Mouse (Mus musculus): Measurements from ENCODE around the gene Pik3ap1. TPM values are rescaled to one million over a fixed set of nuclear protein-coding genes. Genes with fewer than 3 reads are reported as not detected.
"Not testable (repeated sequence)": the region's sequence is repeated elsewhere in the genome, so short reads cannot be mapped to it uniquely, and the experiment has no call there.

The Pik3ap1 gene
- not detected in 2 replicates for polyA plus RNA-seq (2012; ENCODE audit: insufficient read depth, insufficient read length, low replicate concordance, missing spikeins)

GRCm38 (mm10) chr19:41384922-41385508, at the start of gene Pik3ap1:
Gene Pik3ap1 (minus strand): TSS chr19:41385102.
- TF ChIP-seq POLR2A (IDR thresholded peaks at IDR 0.05; ENCODE audit: insufficient read depth, low read depth, low read length) (no peak), CTCF (IDR thresholded peaks at IDR 0.05; ENCODE audit: insufficient read depth, low read depth, low read length) (no peak)
- Histone ChIP-seq H3K27ac (ENCODE audit: insufficient read depth, low read depth, low read length) (no peak within 1 kb of the TSS), H3K4me1 (ENCODE audit: control insufficient read depth, insufficient read depth, low read length) (peaks cover 6% of the 10 kb centered on the region), H3K4me3 (ENCODE audit: insufficient read depth, low read depth, low read length) (peak within 1 kb of the TSS; percentile 39)
- 1% methylated on average over 41 of the region's 41 CpGs for WGBS

GRCm38 (mm10) chr19:41431512-41432164, 46.7 kb upstream of the Pik3ap1 start:
- H3K4me3 ChIP-seq (ENCODE audit: insufficient read depth, low read depth, low read length); H3K4me1 ChIP-seq (ENCODE audit: control insufficient read depth, insufficient read depth, low read length); H3K27ac ChIP-seq (ENCODE audit: insufficient read depth, low read depth, low read length): not testable (repeated sequence)
- no CpG with 5 or more reads among the region's 6 CpGs for WGBS

- not testable (repeated sequence) for H3K27ac ChIP-seq (ENCODE audit: insufficient read depth, low read depth, low read length); H3K4me3 ChIP-seq (ENCODE audit: insufficient read depth, low read depth, low read length); H3K4me1 ChIP-seq (ENCODE audit: control insufficient read depth, insufficient read depth, low read length)
- WGBS = no CpG with 5 or more reads among the region's 8 CpGs
Observed at GRCm38 (mm10) chr19:41425927-41426772, 41.2 kb upstream of the Pik3ap1 start.

- Histone ChIP-seq H3K27ac (ENCODE audit: insufficient read depth, low read depth, low read length) (no peak overlapping the region), H3K4me1 (ENCODE audit: control insufficient read depth, insufficient read depth, low read length) (no peaks in the 10 kb centered on the region), H3K4me3 (ENCODE audit: insufficient read depth, low read depth, low read length) (no peak overlapping the region)
- no peak for TF ChIP-seq POLR2A (IDR thresholded peaks at IDR 0.05; ENCODE audit: insufficient read depth, low read depth, low read length)
- TF ChIP-seq CTCF (IDR thresholded peaks at IDR 0.05; ENCODE audit: insufficient read depth, low read depth, low read length) = no peak
- WGBS = 59% methylated on average over 2 of the region's 2 CpGs
Observed at GRCm38 (mm10) chr19:41421264-41421663, 36.4 kb upstream of the Pik3ap1 start.

GRCm38 (mm10) chr19:41418786-41419185, 33.9 kb upstream of the Pik3ap1 start:
- 83% methylated on average over 2 of the region's 2 CpGs for WGBS
- Histone ChIP-seq H3K4me3 (ENCODE audit: insufficient read depth, low read depth, low read length) (no peak overlapping the region), H3K4me1 (ENCODE audit: control insufficient read depth, insufficient read depth, low read length) (no peaks in the 10 kb centered on the region), H3K27ac (ENCODE audit: insufficient read depth, low read depth, low read length) (no peak overlapping the region)
- TF ChIP-seq POLR2A (IDR thresholded peaks at IDR 0.05; ENCODE audit: insufficient read depth, low read depth, low read length) (no peak), CTCF (IDR thresholded peaks at IDR 0.05; ENCODE audit: insufficient read depth, low read depth, low read length) (no peak)

GRCm38 (mm10) chr19:41417995-41418394, 33.1 kb upstream of the Pik3ap1 start:
- no peak for TF ChIP-seq POLR2A (IDR thresholded peaks at IDR 0.05; ENCODE audit: insufficient read depth, low read depth, low read length)
- TF ChIP-seq CTCF (IDR thresholded peaks at IDR 0.05; ENCODE audit: insufficient read depth, low read depth, low read length) = no peak
- 43% methylated on average over 5 of the region's 5 CpGs for WGBS
- Histone ChIP-seq H3K4me3 (ENCODE audit: insufficient read depth, low read depth, low read length) (no peak overlapping the region), H3K27ac (ENCODE audit: insufficient read depth, low read depth, low read length) (no peak overlapping the region), H3K4me1 (ENCODE audit: control insufficient read depth, insufficient read depth, low read length) (no peaks in the 10 kb centered on the region)

- 41% methylated on average over 9 of the region's 10 CpGs for WGBS
- Histone ChIP-seq H3K27ac (ENCODE audit: insufficient read depth, low read depth, low read length) (no peak overlapping the region), H3K4me3 (ENCODE audit: insufficient read depth, low read depth, low read length) (no peak overlapping the region), H3K4me1 (ENCODE audit: control insufficient read depth, insufficient read depth, low read length) (no peaks in the 10 kb centered on the region)
- no peak for TF ChIP-seq CTCF (IDR thresholded peaks at IDR 0.05; ENCODE audit: insufficient read depth, low read depth, low read length)
- TF ChIP-seq POLR2A (IDR thresholded peaks at IDR 0.05; ENCODE audit: insufficient read depth, low read depth, low read length) = no peak
Observed at GRCm38 (mm10) chr19:41416201-41416600, 31.3 kb upstream of the Pik3ap1 start.

GRCm38 (mm10) chr19:41402603-41403002, 17.7 kb upstream of the Pik3ap1 start:
- Histone ChIP-seq H3K4me3 (ENCODE audit: insufficient read depth, low read depth, low read length) (no peak overlapping the region), H3K4me1 (ENCODE audit: control insufficient read depth, insufficient read depth, low read length) (no peaks in the 10 kb centered on the region), H3K27ac (ENCODE audit: insufficient read depth, low read depth, low read length) (no peak overlapping the region)
- WGBS = 87% methylated on average over 8 of the region's 8 CpGs
- TF ChIP-seq CTCF (IDR thresholded peaks at IDR 0.05; ENCODE audit: insufficient read depth, low read depth, low read length) (no peak), POLR2A (IDR thresholded peaks at IDR 0.05; ENCODE audit: insufficient read depth, low read depth, low read length) (no peak)

GRCm38 (mm10) chr19:41390856-41391255, 6.0 kb upstream of the Pik3ap1 start:
- Histone ChIP-seq H3K4me3 (ENCODE audit: insufficient read depth, low read depth, low read length) (no peak overlapping the region), H3K27ac (ENCODE audit: insufficient read depth, low read depth, low read length) (no peak overlapping the region), H3K4me1 (ENCODE audit: control insufficient read depth, insufficient read depth, low read length) (no peaks in the 10 kb centered on the region)
- TF ChIP-seq CTCF (IDR thresholded peaks at IDR 0.05; ENCODE audit: insufficient read depth, low read depth, low read length) = no peak
- no peak for TF ChIP-seq POLR2A (IDR thresholded peaks at IDR 0.05; ENCODE audit: insufficient read depth, low read depth, low read length)
- WGBS = 91% methylated on average over 8 of the region's 8 CpGs

Measured in olfactory bulb, adult 2 months (tissue).